Mouse (Mus musculus): ENCODE measurements around the gene Sv2c.

The Sv2c gene

GRCm38 (mm10) chr13:95943919-95944318 is 188.5 kb downstream of the Sv2c start:
- DNase-seq (ENCODE audit: low spot score), result no peak

- DNase-seq (ENCODE audit: low spot score), result no peak
Measured at GRCm38 (mm10) chr13:95942587-95942986, 189.8 kb downstream of the Sv2c start.

- no peak for DNase-seq (ENCODE audit: low spot score)
Measured at GRCm38 (mm10) chr13:95941861-95942260, 190.5 kb downstream of the Sv2c start.

GRCm38 (mm10) chr13:95940811-95941210 is 191.6 kb downstream of the Sv2c start:
- DNase-seq (ENCODE audit: low spot score), result no peak

- DNase-seq (ENCODE audit: low spot score), result no peak
Measured at GRCm38 (mm10) chr13:95924201-95924621, 208.2 kb downstream of the Sv2c start.

GRCm38 (mm10) chr13:95922626-95923025 is 209.8 kb downstream of the Sv2c start:
- no peak for DNase-seq (ENCODE audit: low spot score)

GRCm38 (mm10) chr13:95918624-95919284 is 213.6 kb downstream of the Sv2c start:
- no peak for DNase-seq (ENCODE audit: low spot score)

- no peak for DNase-seq (ENCODE audit: low spot score)
Measured at GRCm38 (mm10) chr13:95913046-95913406, 219.4 kb downstream of the Sv2c start.

- DNase-seq (ENCODE audit: low spot score), result no peak
Measured at GRCm38 (mm10) chr13:95912157-95913045, 220.0 kb downstream of the Sv2c start.

GRCm38 (mm10) chr13:95910270-95910669 is 222.1 kb downstream of the Sv2c start:
- no peak for DNase-seq (ENCODE audit: low spot score)

- no peak for DNase-seq (ENCODE audit: low spot score)
Measured at GRCm38 (mm10) chr13:95909244-95909643, 223.1 kb downstream of the Sv2c start.

All from ovary, adult 18-20 months (tissue).